In the genomic region with DNA sequence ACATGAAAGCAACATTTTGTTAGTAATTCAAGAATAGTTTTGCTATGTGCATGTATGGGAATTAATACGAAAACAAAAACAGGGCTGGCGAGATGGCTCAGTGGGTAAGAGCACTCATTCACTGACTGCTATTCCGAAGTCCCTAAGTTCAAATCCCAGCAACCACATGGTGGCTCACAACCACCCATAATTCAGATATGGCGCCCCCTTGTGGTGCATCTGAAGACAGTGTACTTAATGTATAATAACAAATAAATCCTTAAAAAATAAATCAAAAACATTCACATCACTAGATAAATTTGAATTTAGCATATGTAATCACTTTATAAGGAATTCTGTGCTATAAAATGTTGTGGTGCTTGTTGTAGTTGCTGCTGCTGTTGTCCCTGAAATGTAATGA, we compare ENCODE assay signal across 1 mouse cellular context.
TF ChIP-seq lines count a peak whose summit lies in the region.

No protein-coding gene starts in this region.

TF ChIP-seq in CH12.LX, 34 proteins besides CTCF, POLR2A, EP300 and RAD21 (continued from another document):
- no peak for TF ChIP-seq ETS1 (conservative IDR thresholded peaks at IDR 0.05; ENCODE audit: low read depth, low read length)
